Mouse (Mus musculus): ENCODE data around the gene Gucd1.

DNA sequence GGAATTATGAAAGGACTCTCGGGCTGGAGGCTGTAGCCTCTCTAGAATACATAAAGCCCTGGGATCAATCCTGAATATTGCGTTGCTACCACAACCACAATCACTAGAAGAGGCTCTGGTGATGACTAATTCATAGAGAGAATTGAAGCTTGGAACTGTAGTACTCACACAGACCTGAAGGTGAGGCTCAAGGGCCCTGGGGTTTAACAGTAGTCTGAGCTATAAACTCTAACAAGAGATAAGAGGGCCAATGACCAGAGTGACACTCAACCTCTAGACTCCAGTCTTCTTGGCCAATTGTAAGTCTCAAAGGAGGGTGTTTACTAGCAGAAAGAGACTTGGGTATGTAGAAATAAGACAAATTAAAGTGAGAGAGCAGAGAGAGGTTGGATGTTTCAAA is 127.6 kb downstream of the Gucd1 start:
- TF ChIP-seq CTCF (IDR thresholded peaks at IDR 0.05; ENCODE audit: borderline replicate concordance, insufficient read depth, low read length) (no peak), POLR2A (IDR thresholded peaks at IDR 0.05; ENCODE audit: low read depth, low read length) (no peak)
